Mouse (Mus musculus): ENCODE measurements at regions not wholly inside any gene's neighbourhood (a gene's known extent, or its start where the extent isn't known, plus 50 kb on each side); places are given as distances from the start of the nearest gene placed in this dataset.

DNA sequence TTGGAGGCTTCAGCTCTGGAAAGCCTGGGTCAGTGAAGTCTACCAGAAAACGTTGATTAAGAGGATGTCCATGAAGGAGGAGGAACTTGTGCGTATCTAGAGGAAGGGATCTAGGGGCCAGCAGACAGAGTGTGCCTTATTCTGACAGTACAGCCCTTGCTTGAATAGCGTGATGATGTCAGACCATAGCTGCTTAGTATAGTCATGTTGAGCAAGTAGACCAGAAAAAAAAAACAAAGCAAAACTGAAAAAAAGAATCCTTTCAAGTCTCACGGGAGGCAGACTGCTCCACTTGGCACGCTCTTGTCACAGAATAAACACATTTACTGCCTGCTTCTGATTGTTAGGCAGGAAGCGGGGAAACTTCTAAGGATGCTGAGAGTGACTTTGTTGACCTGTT lies 290.7 kb downstream of the Rngtt start:
- TF ChIP-seq EP300 (IDR thresholded peaks at IDR 0.05; ENCODE audit: low read depth), result no peak
- TF ChIP-seq CTCF (IDR thresholded peaks at IDR 0.05; ENCODE audit: low read depth), result no peak
